Mouse (Mus musculus) forebrain, embryonic 15.5 days (tissue): ENCODE measurements at regions not wholly inside any gene's neighbourhood (a gene's known extent, or its start where the extent isn't known, plus 50 kb on each side); places are given as distances from the start of the nearest gene placed in this dataset.

Source experiments
- ATAC-seq: fragments of 200-750 bp; cut with Nextera tagmentation; replicated peaks from 2 replicates; pipeline ENCODE4 v1.8.0; 2017; ENCODE audit warnings: mild to moderate bottlenecking, moderate TSS enrichment, moderate library complexity
- H3K27ac ChIP-seq: fragments of 300-500 bp; sonication (generic); replicated peaks from 2 replicates; pipeline ENCODE4 v1.5.1; 2015; ENCODE audit warnings: mild to moderate bottlenecking, inconsistent platforms
- H3K27me3 ChIP-seq: fragments of 300-500 bp; sonication (generic); 2 replicates; pipeline ENCODE4 v1.6.1; 2015; ENCODE audit warnings: inconsistent platforms
- H3K36me3 ChIP-seq: fragments of 300-500 bp; sonication (generic); 2 replicates; pipeline ENCODE4 v1.6.1; 2015; ENCODE audit warnings: mild to moderate bottlenecking, inconsistent platforms
- H3K4me1 ChIP-seq: fragments of 300-500 bp; sonication (generic); 2 replicates; pipeline ENCODE4 v1.6.1; 2015; ENCODE audit warnings: inconsistent platforms
- H3K4me2 ChIP-seq: fragments of 300-500 bp; sonication (generic); replicated peaks from 2 replicates; pipeline ENCODE4 v1.6.1; 2015; ENCODE audit warnings: mild to moderate bottlenecking, inconsistent platforms
- H3K4me3 ChIP-seq: fragments of 300-500 bp; sonication (generic); 2 replicates; pipeline ENCODE4 v1.5.1; 2015; ENCODE audit warnings: mild to moderate bottlenecking, inconsistent platforms
- H3K9ac ChIP-seq: fragments of 300-500 bp; sonication (generic); replicated peaks from 2 replicates; pipeline ENCODE4 v1.6.1; 2015; ENCODE audit warnings: mild to moderate bottlenecking, inconsistent platforms
- H3K9me3 ChIP-seq: fragments of 300-500 bp; sonication (generic); 2 replicates; pipeline ENCODE4 v1.6.1; 2016; ENCODE audit warnings: inconsistent platforms
- WGBS: fragments of 180-500 bp; shearing (Covaris S2); methylation state at CpG from one replicate; pipeline ENCODE4 v1.1.7; 2015; ENCODE audit warnings: mixed read lengths; 5-methylcytosine and 5-hydroxymethylcytosine counted together

DNA sequence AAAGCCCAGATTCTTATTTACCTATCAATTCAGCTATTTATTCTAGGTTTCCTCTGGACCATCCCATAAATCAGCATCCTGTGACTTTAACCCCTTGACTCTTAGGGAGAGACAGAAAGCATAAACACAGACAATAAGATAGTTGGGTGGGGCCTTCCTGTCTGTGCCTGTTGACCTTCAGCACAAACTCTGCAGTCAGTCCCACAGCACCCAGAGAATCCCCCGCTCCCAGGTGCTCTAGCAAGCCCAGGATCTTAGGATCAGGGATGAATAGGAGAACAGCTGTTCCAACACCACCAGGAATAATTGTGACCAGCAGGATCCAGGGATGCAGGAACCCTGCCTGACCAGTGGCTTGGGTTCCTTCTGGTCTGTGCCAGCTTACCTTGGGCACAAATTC, 107.8 kb downstream of the Basp1 start:
- WGBS = 91% methylated on average over 1 of the region's 1 CpGs

DNA sequence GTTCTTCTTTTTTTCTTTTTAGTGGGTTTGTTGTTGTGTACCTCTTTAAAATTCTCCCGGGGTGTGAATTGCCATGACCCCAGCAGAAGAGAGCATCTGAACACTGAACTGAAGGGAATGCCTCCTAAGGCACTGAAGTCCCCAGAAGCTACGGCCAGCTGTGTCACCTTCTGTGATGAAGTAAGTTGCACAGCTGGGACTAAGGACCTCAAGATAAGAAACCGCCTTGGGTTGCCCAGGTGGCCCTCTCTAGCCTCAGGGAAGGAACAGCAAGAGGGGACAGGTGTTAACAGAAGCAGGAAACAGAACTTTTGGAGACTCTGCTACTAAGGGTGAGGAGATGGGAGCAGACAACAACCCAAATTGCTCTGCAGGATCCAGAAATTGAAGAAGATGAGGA, 110.2 kb downstream of the Basp1 start:
- Histone ChIP-seq H3K4me2 (no peak overlapping the region), H3K27me3 (no peaks in the 10 kb centered on the region), H3K9ac (no peak overlapping the region), H3K9me3 (no peaks in the 10 kb centered on the region), H3K27ac (no peak overlapping the region), H3K36me3 (no peaks in the 10 kb centered on the region), H3K4me1 (0 out of 2 replicates have a peak, but pooled peaks cover 8% of the 10 kb centered on the region), H3K4me3 (no peak overlapping the region)
- WGBS = 79% methylated on average over 3 of the region's 3 CpGs
- no peak for ATAC-seq

More for the DNA sequence above, 107.8 kb downstream of the Basp1 start:
- Histone ChIP-seq H3K27me3 (no peaks in the 10 kb centered on the region), H3K9ac (no peak overlapping the region), H3K9me3 (no peaks in the 10 kb centered on the region), H3K27ac (no peak overlapping the region), H3K4me2 (no peak overlapping the region), H3K4me3 (no peak overlapping the region), H3K36me3 (no peaks in the 10 kb centered on the region), H3K4me1 (0 out of 2 replicates have a peak, but pooled peaks cover 8% of the 10 kb centered on the region)
- ATAC-seq = no peak

DNA sequence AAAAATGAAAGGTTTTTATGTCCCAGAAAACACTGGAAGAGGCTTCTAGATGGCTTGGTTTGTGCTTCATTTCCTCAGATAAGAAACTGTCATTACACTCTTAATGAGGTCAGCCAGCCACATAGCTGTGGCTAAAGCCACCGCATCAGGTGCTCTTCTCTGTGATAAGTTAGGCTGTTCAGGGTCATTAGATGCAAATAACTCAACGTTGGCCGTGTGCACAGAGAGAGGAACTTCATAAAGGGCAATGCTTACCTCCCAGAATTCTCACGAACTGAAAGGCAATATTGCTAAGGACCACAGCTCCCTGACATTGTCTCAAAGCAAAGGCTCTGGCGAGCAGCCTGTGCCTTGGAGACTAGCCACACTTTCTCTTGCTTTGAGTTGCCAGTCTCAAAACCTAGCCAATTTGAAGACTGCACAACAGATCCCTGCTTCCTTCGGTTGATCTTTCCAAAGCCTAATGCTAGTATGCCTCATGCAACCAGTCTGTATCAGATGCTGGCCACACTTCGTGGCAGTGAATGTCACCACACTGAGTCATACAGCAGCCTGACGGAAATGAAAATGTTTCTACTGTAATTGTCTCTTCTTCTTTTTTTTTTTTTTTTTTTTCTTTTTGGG, 110.8 kb downstream of the Basp1 start:
- Histone ChIP-seq H3K9ac (no peak overlapping the region), H3K4me2 (no peak overlapping the region), H3K9me3 (no peaks in the 10 kb centered on the region), H3K27ac (no peak overlapping the region), H3K36me3 (no peaks in the 10 kb centered on the region), H3K4me1 (peaks cover 14% of the 10 kb centered on the region), H3K27me3 (no peaks in the 10 kb centered on the region), H3K4me3 (no peak overlapping the region)
- ATAC-seq = peak; percentile 67; the same call in 1 of the 2 replicates
- 37% methylated on average over 8 of the region's 8 CpGs for WGBS

DNA sequence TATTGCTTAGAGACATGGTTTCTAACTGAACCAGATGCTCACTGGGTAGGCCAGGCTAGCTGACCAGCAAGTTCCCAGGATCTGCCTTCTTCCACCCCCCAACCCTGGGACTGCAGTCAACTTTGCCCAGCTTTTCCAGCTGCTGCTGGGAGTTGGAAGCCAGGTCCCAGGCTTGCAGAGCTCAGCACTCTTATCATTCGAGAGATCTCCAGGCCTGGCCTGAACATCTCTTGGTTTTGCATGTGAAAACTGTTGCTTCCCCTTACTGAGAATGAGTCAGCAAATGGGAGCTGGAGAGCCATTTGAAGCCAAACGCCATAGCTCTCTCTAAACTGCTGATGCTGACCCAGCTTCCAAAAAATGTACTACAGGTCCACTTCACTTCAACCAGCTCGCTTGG, 111.8 kb downstream of the Basp1 start:
- ATAC-seq = no peak
- H3K36me3 ChIP-seq = no peaks in the 10 kb centered on the region
- no peaks in the 10 kb centered on the region for H3K9me3 ChIP-seq
- no peak overlapping the region for H3K27ac ChIP-seq
- no peak overlapping the region for H3K4me2 ChIP-seq
- peaks cover 21% of the 10 kb centered on the region for H3K4me1 ChIP-seq
- H3K27me3 ChIP-seq = no peaks in the 10 kb centered on the region
- H3K9ac ChIP-seq = no peak overlapping the region
- H3K4me3 ChIP-seq = no peak overlapping the region
- 75% methylated on average over 3 of the region's 3 CpGs for WGBS

DNA sequence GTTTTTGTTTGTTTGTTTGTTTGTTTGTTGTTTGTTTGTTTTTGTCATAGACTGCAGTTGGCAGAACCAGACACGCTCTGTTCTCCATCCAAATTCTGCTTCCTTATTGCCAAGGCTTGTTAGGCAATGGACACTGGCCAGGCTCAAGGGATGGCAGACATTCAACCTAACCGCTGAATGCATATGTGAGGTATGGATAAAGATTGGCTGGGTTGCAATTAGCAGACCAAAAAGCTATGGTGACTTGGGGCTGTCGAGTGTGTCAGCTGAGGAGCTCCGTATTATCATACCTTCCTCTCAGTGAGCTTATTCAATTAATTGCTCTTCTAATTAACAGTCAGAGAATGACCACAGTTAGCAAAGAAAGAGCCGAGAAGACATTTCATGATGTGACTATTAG, 116.3 kb downstream of the Basp1 start:
- Histone ChIP-seq H3K9me3 (no peaks in the 10 kb centered on the region), H3K4me2 (no peak overlapping the region), H3K9ac (no peak overlapping the region), H3K27ac (no peak overlapping the region), H3K27me3 (no peaks in the 10 kb centered on the region), H3K4me3 (no peak overlapping the region), H3K36me3 (no peaks in the 10 kb centered on the region), H3K4me1 (peaks cover 16% of the 10 kb centered on the region)
- peak; percentile 79 for ATAC-seq
- WGBS = 14% methylated on average over 5 of the region's 5 CpGs

DNA sequence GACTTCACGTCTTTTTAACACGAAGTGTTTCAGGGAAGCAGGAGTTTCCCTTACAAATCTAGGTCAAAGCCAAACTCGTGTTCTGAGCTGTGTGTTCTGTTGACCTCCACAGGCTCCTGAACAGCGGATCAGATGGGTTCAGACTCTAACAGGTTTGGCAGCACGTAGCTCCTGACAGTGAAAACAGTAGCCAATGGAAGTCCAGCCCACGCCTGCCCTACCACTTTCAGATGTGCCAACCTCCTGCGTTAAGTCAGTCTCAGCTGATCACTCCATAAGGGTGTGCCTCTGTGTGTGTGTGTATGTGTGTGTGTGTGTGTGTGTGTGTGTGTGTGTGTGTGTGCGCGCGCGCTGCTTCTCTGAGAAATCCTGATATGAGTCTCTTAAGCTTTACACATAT, 116.8 kb downstream of the Basp1 start:
- H3K27ac ChIP-seq = no peak overlapping the region
- H3K4me3 ChIP-seq = no peak overlapping the region
- H3K9ac ChIP-seq = no peak overlapping the region
- no peaks in the 10 kb centered on the region for H3K9me3 ChIP-seq
- no peaks in the 10 kb centered on the region for H3K36me3 ChIP-seq
- no peaks in the 10 kb centered on the region for H3K27me3 ChIP-seq
- WGBS = 65% methylated on average over 11 of the region's 11 CpGs
- ATAC-seq = peak; percentile 49
- H3K4me2 ChIP-seq = no peak overlapping the region
- H3K4me1 ChIP-seq = peaks cover 17% of the 10 kb centered on the region

DNA sequence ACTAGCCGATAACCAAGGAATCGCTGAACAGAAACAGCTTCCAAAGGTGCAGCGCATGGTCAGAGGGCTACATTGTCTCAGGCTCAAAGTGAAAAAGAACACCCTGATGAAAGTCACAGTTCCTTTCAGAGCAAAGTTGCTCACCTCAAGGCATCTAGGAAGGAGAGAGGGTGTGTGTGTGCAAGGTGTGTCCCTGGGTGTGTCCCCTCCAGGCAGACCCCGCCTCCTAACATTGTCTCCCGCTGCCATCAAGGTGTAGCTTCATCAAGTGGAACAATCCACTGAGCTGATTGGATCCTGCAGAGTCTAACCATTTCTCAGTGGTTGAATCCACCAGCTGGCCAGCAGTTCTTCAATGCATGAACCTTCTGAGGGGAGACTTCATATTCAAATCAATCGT, 117.8 kb downstream of the Basp1 start:
- H3K4me1 ChIP-seq = peaks cover 27% of the 10 kb centered on the region
- no peaks in the 10 kb centered on the region for H3K27me3 ChIP-seq
- H3K27ac ChIP-seq = no peak overlapping the region
- no peak overlapping the region for H3K9ac ChIP-seq
- no peak overlapping the region for H3K4me2 ChIP-seq
- WGBS = 94% methylated on average over 6 of the region's 6 CpGs
- H3K36me3 ChIP-seq = no peaks in the 10 kb centered on the region
- H3K9me3 ChIP-seq = no peaks in the 10 kb centered on the region
- no peak for ATAC-seq
- H3K4me3 ChIP-seq = no peak overlapping the region

DNA sequence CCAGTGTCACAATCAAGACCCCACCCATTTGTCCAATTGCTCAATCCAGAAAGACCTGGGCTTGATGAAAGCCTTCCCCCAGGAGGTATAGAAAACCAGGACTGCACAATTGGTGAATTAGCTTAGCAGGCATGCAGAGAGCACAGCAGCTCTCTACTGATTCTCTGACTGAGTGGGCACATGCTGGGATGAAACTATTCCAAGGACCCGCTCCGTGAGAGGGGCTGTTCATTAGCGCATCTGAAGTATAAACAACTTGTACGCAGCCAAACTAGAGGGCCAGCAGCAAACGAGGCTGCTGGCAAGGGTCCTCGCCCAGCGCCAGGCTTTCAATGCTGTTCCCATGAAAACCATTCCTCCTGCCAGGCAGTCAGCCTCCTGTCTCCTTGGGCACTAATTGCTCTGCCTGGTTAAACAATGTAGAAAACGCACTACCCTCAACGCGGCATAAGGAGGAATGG, 122.3 kb downstream of the Basp1 start:
- Histone ChIP-seq H3K4me3 (peak overlapping the region; percentile 6; the same call in 1 of the 2 replicates), H3K27ac (peak overlapping the region; percentile 39), H3K4me1 (peaks cover 15% of the 10 kb centered on the region), H3K4me2 (peak overlapping the region; percentile 32), H3K27me3 (peaks cover 8% of the 10 kb centered on the region; the same call in 1 of the 2 replicates), H3K9me3 (no peaks in the 10 kb centered on the region), H3K9ac (no peak overlapping the region), H3K36me3 (no peaks in the 10 kb centered on the region)
- 3% methylated on average over 10 of the region's 10 CpGs for WGBS
- ATAC-seq = peak; percentile 95

DNA sequence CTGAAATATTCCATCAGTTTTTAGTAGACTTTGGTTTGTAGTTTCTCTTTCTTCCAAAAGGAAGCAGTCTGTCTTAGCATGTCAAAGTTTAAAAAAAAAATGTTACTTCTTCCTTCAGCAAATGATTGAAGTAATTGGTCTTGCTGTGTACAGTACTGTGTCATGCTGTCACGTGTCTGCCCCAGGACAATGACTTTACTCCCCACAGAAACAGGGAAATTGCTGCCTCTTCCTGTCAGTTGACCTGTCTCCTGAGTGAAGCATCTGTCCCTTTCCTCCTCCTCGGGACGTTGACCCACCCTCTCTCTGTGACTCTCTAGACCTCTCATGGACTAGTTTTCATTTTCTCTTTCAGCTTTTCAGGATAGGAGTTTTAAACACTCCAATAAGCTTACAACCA, 125.7 kb downstream of the Basp1 start:
- H3K27me3 ChIP-seq = peaks cover 8% of the 10 kb centered on the region
- H3K36me3 ChIP-seq = no peaks in the 10 kb centered on the region
- WGBS = 68% methylated on average over 3 of the region's 3 CpGs
- H3K9ac ChIP-seq = no peak overlapping the region
- no peak overlapping the region for H3K4me3 ChIP-seq
- ATAC-seq = no peak
- H3K9me3 ChIP-seq = no peaks in the 10 kb centered on the region
- H3K27ac ChIP-seq = no peak overlapping the region
- H3K4me2 ChIP-seq = no peak overlapping the region
- peaks cover 28% of the 10 kb centered on the region for H3K4me1 ChIP-seq

DNA sequence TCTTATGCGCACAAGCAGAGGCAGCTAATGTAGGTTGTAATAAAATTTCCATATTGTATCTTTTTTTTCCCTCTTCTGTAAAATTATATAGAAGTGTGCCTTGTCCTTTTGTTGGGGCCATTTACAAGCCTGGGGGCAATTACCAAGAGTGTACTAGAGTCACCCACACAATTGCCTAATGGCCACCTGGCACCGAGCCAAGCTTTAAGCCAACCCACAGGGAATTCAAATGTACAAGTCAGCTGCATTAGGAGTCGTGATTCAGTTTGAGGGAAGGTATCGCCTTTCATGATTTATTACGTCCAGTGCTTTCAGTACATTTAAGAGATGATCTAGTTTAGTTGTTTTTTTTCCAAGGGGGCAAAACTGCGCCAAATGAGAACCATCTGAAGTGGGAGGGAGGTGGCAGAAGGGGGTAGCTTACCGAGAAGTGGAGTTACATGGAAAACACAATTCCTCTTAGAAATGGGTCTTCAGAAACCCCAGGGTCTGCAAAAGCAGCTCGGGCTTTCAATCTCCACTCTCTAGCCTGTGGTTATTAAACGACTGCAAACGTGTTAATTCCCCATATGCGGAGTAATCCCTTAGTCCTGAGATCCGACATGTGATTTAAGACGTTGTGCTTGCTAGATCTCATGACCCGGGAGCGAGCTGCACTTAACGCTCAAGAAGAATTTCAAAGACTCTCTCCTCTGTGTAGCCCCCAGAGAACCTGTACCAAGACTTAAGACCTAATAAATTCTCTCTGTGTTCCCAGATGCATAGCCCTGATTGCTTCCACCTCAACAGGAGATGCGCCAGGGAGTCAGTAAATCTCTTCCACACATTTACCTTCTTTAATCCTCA, 129.0 kb downstream of the Basp1 start:
- Histone ChIP-seq H3K4me2 (no peak overlapping the region), H3K27me3 (peaks cover 4% of the 10 kb centered on the region), H3K9ac (no peak overlapping the region), H3K4me3 (no peak overlapping the region), H3K9me3 (no peaks in the 10 kb centered on the region), H3K27ac (no peak overlapping the region), H3K4me1 (peaks cover 14% of the 10 kb centered on the region), H3K36me3 (no peaks in the 10 kb centered on the region)
- ATAC-seq = peak; percentile 80
- 30% methylated on average over 17 of the region's 17 CpGs for WGBS

DNA sequence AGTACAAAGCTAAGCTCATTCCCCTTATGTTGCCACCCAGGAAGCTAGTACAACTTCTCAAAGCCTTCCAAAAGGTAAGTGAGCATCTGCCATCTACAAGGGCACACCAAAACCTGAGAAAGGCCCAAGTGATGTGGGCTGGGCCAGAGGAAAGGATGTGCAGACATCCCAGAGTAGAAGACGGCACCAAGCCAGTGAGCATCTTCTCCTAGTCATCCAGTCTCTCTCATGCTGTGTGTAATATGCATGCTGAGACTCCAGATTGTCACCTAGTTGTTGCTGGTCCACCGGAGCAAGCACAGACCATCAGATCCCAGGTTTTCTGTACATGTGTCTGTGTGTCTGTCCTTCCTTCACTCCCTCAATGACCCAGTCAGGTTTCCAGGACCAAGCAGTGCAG, 129.9 kb downstream of the Basp1 start:
- Histone ChIP-seq H3K9ac (no peak overlapping the region), H3K4me1 (peaks cover 21% of the 10 kb centered on the region), H3K4me2 (no peak overlapping the region), H3K27ac (no peak overlapping the region), H3K36me3 (no peaks in the 10 kb centered on the region), H3K4me3 (no peak overlapping the region), H3K27me3 (no peaks in the 10 kb centered on the region; the same call in 1 of the 2 replicates), H3K9me3 (no peaks in the 10 kb centered on the region)
- WGBS = 95% methylated on average over 2 of the region's 2 CpGs
- no peak for ATAC-seq

DNA sequence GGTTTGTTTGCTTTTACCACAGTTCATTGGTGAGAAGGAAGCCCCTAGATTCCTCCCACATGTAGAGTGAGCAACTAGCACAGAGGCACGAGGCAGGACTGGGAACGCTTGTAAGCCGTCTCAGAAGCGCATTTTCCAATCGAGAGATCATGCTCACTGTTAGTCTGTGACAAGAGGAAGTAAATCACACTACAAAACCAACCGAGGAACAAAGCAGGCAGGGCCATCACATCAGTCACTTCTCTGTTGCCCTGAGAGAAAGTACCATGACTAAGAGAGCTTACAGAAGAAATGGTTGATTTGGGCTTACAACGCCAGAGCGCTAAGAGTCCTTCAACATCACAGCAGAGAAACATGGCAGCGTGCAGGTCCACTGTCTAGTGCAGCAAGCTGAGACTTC, 131.2 kb downstream of the Basp1 start:
- H3K4me3 ChIP-seq = no peak overlapping the region

More for the DNA sequence above, 131.2 kb downstream of the Basp1 start:
- Histone ChIP-seq H3K27me3 (no peaks in the 10 kb centered on the region; the same call in 1 of the 2 replicates), H3K4me1 (peaks cover 30% of the 10 kb centered on the region), H3K27ac (no peak overlapping the region), H3K36me3 (no peaks in the 10 kb centered on the region), H3K9ac (no peak overlapping the region), H3K9me3 (no peaks in the 10 kb centered on the region), H3K4me2 (no peak overlapping the region)
- ATAC-seq = no peak
- WGBS = 91% methylated on average over 9 of the region's 9 CpGs
